Mouse (Mus musculus) frontal cortex, postnatal 10 days (tissue): Measurements from ENCODE around the gene Ctrc.

ENCODE experiments used
- DNase-seq, 2 experiments: peaks; one replicate each; pipeline ENCODE4 v3.0.0; 2022; ENCODE audit warnings: low spot score in 2 of 2, mixed read lengths in 1 of 2

Gene Ctrc

DNA sequence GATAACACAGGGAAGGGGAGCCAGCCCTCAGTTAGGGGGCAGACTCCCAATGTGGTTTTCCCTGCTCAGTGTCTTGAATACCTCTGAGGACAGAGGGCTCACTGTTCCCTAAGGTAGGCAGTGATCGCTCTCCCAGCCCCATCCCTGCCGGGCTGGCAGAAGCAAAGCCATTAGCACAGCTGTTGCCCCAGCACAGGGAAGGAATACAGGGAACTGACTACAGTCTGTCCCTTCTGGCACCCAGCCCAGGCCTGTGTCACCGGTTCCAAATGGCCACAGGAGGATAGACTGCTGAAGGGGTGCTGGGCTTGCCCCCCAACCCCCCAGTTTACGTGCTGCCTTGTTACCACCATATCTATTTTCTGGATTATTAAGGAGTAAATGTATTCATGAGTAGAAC is 21.3 kb upstream of the Ctrc start:
- DNase-seq = peak; percentile 69 to 71

- DNase-seq = no peak
Observed at GRCm38 (mm10) chr4:141866933-141867490, 20.9 kb upstream of the Ctrc start.

- no peak for DNase-seq
Observed at GRCm38 (mm10) chr4:141865600-141865999, 19.4 kb upstream of the Ctrc start.

DNA sequence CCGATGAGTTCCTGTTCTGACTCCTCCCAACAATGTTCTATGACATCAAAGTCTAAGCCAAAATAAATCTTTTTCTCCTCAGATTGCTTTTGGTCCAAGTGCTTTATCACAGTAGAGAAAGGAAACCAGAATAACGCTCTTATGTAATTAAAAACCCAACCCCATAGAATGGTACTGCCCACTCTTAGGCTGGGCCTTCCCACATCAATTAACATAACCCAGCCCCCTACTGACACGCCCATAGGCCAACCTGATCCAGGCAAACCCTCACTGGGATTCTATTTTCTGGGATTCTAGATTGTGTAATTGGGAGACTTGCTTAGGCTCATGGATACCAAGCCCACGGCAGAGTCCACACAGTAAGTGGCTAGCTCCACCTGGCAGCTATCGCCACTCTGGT is 18.8 kb upstream of the Ctrc start:
- DNase-seq = no peak

- DNase-seq = no peak
Observed at GRCm38 (mm10) chr4:141864506-141864905, 18.3 kb upstream of the Ctrc start.

- DNase-seq = no peak
Observed at GRCm38 (mm10) chr4:141863726-141864280, 17.6 kb upstream of the Ctrc start.

- no peak for DNase-seq
Observed at GRCm38 (mm10) chr4:141862867-141863266, 16.7 kb upstream of the Ctrc start.

GRCm38 (mm10) chr4:141861591-141862295 is 15.6 kb upstream of the Ctrc start:
- no peak for DNase-seq

- DNase-seq = no peak
Observed at GRCm38 (mm10) chr4:141860246-141860841, 14.2 kb upstream of the Ctrc start.

DNA sequence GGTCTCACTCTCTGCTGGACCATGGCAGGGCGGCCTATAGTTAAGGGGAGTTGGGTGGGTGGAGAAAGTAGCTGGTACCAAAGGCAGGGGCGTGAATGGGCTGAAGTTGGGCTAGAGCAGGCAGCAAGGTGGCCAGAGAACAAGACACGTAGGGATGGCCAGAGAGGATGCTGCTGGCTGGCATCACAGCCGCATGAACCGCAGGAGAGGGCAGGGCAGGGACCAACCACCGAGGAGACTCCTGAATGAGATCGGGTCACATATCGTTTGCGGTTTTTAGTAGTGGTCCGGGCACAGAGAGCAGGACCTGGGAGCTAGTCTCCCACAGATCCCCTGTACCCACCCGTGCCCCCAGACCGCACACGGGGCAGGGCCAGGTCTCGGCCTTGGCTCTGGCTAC is 13.2 kb upstream of the Ctrc start:
- DNase-seq = no peak

DNA sequence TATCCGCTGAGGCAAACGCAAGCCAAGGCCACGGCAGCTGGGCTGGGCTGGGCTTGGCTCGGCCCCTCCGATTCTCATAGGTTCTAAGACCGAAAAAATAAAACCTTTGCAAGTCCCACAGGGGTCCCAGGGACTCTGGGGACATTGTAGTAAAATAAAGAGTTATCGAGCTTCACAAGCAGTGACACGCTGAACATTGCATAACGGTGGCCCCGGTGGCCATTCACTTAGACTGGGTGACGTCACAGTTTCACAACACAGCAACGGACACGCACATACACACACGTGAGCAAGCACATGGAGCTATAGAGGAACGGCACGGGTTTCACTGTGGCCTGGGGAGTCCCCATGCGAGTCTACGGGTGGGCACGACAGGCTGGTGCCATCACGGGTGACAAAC is 12.3 kb upstream of the Ctrc start:
- no peak for DNase-seq

DNA sequence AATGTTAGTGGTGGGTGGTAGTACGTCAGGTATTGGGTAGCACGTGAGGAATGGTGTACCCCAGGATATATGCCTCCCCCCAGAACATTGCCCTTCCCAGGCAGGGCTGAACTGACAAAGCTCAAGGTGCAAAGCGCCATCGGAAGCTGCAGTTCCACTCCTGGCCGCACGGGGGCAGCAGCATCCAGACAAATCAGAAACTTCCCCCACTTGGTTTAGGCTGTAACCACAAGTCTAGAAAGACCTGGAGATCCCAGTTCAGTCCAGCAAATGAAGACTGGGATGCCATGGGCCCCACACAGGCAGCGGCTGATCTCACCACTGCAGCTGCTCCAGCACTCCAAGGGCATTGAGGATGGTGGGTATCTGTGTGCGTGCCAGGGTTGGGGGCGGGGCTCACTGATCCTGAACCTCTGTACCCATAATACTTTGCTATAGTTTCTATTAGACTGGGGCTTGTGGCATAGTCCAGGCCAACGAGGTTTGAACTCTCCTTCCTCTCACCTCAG is 11.3 kb upstream of the Ctrc start:
- peak; percentile 62 to 81 for DNase-seq

GRCm38 (mm10) chr4:141853437-141853836 is 7.3 kb upstream of the Ctrc start:
- no peak for DNase-seq

DNA sequence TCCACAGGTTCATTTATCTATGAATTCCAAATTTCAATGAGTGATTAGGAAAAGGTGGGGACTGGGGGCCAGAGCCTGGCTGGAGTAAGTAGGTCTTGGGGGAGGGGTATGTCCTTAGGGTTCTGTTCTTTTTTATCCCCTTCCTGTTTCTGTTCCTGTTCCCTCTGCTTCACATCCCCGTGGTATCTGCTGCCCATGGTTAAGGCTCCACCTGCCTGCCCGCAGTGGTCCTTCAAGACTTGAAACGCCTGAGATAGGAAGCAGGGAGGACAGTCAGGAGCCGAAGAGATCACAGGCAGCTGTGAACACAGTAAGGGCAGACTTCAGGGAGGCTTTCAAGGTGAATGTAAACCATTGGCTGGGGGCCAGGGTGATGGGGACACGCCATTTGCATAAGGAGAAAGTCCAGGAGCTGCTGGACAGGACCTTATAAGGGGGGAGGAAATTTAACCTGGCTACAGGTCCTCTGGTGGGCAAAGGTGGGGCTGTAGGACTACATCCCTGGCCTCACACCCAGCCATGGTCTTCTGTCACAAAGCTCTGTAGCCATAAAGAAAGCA is 11.5 kb downstream of the Ctrc start:
- DNase-seq = no peak

GRCm38 (mm10) chr4:141833911-141834310 is 12.2 kb downstream of the Ctrc start:
- no peak for DNase-seq

DNA sequence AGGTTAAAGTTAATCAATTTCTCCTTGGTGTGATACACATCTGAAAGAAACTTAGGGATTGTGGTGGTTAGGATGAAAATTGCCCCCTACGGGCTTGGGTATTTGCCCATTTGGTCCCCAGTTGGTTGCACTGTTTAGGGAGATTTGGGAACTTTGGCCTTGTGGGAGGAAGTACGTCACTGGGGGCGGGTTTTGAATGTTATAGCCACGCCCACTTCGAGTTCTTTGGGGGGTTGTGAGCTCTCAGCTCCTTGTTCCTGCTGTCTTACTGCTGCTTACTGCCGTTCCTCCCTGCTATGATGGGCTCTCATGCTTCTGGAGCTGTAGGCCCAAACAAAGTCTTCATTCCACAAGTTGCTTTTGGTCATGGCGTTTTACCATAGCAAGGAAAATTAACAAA is 14.8 kb downstream of the Ctrc start:
- DNase-seq = no peak

- DNase-seq = no peak
Observed at GRCm38 (mm10) chr4:141830381-141830780, 15.8 kb downstream of the Ctrc start.

GRCm38 (mm10) chr4:141828177-141828576 is 18.0 kb downstream of the Ctrc start:
- DNase-seq = no peak

DNA sequence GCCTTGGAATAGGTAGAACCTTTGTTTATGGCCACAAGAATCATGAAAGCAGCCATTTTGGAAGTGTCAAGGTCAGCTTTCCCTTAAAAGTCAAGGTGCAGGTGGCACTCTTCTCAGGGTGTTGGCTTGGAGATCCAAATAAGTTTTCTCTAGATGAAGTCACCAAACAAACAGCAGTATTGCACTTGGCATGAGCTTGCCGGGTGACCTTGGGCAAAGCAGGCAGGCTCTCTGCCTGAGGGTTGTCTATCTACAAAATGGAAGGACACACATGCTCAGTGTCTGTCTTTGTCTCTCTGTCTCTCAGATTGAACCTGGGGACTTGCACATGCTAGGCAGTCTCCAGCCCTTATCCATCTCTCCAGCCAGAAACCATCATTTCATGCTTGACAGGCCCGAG is 18.8 kb downstream of the Ctrc start:
- no peak for DNase-seq

- DNase-seq = no peak
Observed at GRCm38 (mm10) chr4:141826060-141826459, 20.1 kb downstream of the Ctrc start, which contains the start of gene Cela2a. Cela2a (minus strand) TSS chr4:141826160.

- no peak for DNase-seq
Observed at GRCm38 (mm10) chr4:141822979-141823378, 23.2 kb downstream of the Ctrc start.

DNA sequence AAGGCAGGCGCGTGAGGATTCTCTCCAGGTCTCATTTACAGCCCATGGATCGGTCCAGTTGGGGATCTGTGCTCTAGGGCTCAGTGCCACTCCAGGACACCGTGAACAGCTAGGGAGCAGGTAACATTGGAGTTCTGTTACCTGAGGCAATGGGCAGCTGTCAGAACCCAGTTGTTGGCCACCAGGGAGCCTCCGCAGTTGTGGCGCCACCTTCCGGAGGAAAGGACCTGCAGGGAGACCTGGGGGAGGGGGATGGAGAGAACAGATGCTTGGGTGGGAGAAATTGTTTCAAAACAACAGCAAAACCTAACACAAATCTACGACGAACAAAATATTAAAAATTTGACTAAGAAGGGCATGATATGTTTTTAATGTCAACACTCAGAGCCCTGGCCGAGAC is 24.1 kb downstream of the Ctrc start:
- DNase-seq = no peak
